Mouse (Mus musculus) c-Kit-positive CD71-negative TER-119-negative erythroid progenitor cells, embryonic 14.5 days (primary cell): ENCODE measurements around the gene Krt81.
A peak's percentile ranks its signal among the peaks of the same experiment; 100 is the strongest.

Source experiments
- DNase-seq: peaks from one replicate; pipeline ENCODE4 v3.0.0-alpha.2; 2013; ENCODE audit warnings: low read depth

Krt81 gene

GRCm38 (mm10) chr15:101463651-101464050, at the start of gene Krt81:
TSS of gene Krt81 (minus strand) at chr15:101463751.
- no peak for DNase-seq

GRCm38 (mm10) chr15:101508247-101508646, 44.7 kb upstream of the Krt81 start:
- DNase-seq: no peak

GRCm38 (mm10) chr15:101506896-101507758, 43.6 kb upstream of the Krt81 start:
- no peak for DNase-seq

GRCm38 (mm10) chr15:101497181-101497580, 33.6 kb upstream of the Krt81 start:
- no peak for DNase-seq

GRCm38 (mm10) chr15:101495266-101495665, 31.7 kb upstream of the Krt81 start:
- no peak for DNase-seq

GRCm38 (mm10) chr15:101494203-101494602, 30.7 kb upstream of the Krt81 start:
- DNase-seq: no peak

GRCm38 (mm10) chr15:101493713-101494112, 30.2 kb upstream of the Krt81 start:
- DNase-seq: no peak

- no peak for DNase-seq
These were observed 29.2 kb upstream of the Krt81 start for GRCm38 (mm10) chr15:101492718-101493117.

- DNase-seq: no peak
These were observed 27.9 kb upstream of the Krt81 start, which contains the start of gene Krt83 for GRCm38 (mm10) chr15:101491431-101491830. TSS of gene Krt83 (minus strand) at chr15:101491512.

GRCm38 (mm10) chr15:101485911-101486635, 22.5 kb upstream of the Krt81 start:
- DNase-seq: no peak

- DNase-seq: no peak
These were observed 21.4 kb upstream of the Krt81 start for GRCm38 (mm10) chr15:101484939-101485338.

- no peak for DNase-seq
These were observed 20.1 kb upstream of the Krt81 start for GRCm38 (mm10) chr15:101483646-101484045.

- DNase-seq: no peak
These were observed 18.5 kb upstream of the Krt81 start for GRCm38 (mm10) chr15:101482056-101482455.

- DNase-seq: no peak
These were observed 16.1 kb upstream of the Krt81 start for GRCm38 (mm10) chr15:101479666-101480060.

- peak; percentile 38 for DNase-seq
These were observed 15.6 kb upstream of the Krt81 start for GRCm38 (mm10) chr15:101479007-101479665.

- DNase-seq: peak; percentile 58
These were observed 9.5 kb upstream of the Krt81 start, which contains the start of gene Krt86 for GRCm38 (mm10) chr15:101472952-101473528. TSS of gene Krt86 (plus strand) at chr15:101473478.

GRCm38 (mm10) chr15:101469093-101469492, 5.5 kb upstream of the Krt81 start:
- DNase-seq: no peak

- no peak for DNase-seq
These were observed 4.3 kb downstream of the Krt81 start for GRCm38 (mm10) chr15:101459283-101459682.

GRCm38 (mm10) chr15:101458361-101458930, 5.1 kb downstream of the Krt81 start:
- DNase-seq: no peak

- no peak for DNase-seq
These were observed 7.7 kb downstream of the Krt81 start for GRCm38 (mm10) chr15:101455891-101456290.

GRCm38 (mm10) chr15:101455292-101455691, 8.3 kb downstream of the Krt81 start:
- DNase-seq: no peak

GRCm38 (mm10) chr15:101454774-101455173, 8.8 kb downstream of the Krt81 start:
- DNase-seq: no peak
